Mouse (Mus musculus): ENCODE data around the gene Adh7.

- TF ChIP-seq CTCF (IDR thresholded peaks at IDR 0.05) (no peak), EP300 (IDR thresholded peaks at IDR 0.05) (no peak)
These were observed 43.4 kb downstream of the Adh7 start, which contains the start of gene Adh1 for GRCm38 (mm10) chr3:138260721-138261669.
